Mouse (Mus musculus): ENCODE measurements at regions not wholly inside any gene's neighbourhood (a gene's known extent, or its start where the extent isn't known, plus 50 kb on each side); places are given as distances from the start of the nearest gene placed in this dataset.

DNA sequence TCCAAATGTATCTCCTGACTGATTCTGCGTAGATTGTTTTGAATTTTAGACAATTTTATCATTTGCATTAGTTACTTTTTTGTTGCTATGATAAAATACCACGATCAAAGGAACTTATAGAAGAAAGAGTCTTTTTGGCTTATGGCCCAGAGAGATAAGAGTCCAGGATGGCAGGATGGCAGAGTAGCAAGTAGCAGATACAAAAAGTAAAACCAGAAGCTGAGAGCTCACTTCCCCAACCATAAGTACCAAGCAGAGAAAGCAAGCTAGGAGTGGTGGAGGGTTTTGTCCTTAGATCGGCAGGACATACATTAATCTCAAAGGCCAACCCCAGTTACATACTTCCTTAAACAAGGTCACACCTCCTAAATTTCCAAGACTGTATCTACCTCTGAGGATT, 457.7 kb upstream of the Cwc22 start:
- WGBS, result 93% methylated on average over 3 of the region's 3 CpGs
- no peak overlapping the region for H3K4me3 ChIP-seq (replicated peaks; ENCODE audit: insufficient read depth, low read depth, low read length)
- H3K27me3 ChIP-seq (ENCODE audit: control insufficient read depth, insufficient read depth, low read length), result no peaks in the 10 kb centered on the region
- DNase-seq, result no peak
- H3K27ac ChIP-seq (ENCODE audit: insufficient read depth, low read length), result no peak overlapping the region
- H3K4me1 ChIP-seq (ENCODE audit: control insufficient read depth, insufficient read depth, low read length), result no peaks in the 10 kb centered on the region
- TF ChIP-seq CTCF (IDR thresholded peaks at IDR 0.05; ENCODE audit: borderline replicate concordance, insufficient read depth, low read depth, low read length) (no peak), POLR2A (IDR thresholded peaks at IDR 0.05; ENCODE audit: borderline replicate concordance, insufficient read depth, low read length) (no peak)

DNA sequence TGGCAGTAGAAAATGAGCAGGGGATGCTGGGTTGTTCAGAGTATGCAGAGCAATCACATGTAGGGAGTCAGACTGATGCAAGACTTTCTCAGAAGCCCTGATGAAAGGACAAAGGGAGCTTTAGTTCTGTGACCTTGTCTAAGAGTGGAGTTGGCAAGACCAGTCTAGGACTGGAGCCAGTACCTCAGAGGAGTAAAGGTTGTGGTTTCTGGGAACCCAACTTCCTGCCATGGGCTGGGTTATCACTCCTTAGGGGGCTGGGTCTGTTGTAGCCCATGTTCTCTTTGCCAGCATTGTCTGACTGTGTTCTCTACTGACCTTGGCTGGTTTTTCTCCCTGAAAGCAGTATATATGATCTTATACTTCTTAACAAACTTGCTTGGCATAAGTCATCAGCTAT, 453.1 kb upstream of the Cwc22 start:
- DNase-seq, result no peak

DNA sequence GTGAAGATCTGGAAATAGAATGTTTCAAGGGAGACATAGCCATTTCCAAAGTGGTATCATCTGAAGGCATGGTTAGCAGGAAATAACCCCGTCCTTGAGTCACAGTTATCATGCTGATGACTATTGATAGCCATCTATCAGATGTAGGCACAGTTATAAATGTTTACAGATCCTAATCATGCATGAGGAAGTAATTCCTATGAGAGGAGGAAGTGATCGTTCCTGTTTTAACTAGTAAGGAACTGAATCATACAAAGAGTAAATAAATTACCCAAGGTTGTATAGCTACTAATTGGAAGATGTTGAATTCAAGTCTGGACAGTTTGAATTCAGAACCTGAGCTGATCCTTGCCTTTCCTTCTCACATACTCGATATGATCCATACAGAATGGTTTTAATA, 450.7 kb upstream of the Cwc22 start:
- no peak for DNase-seq
- H3K4me1 ChIP-seq (ENCODE audit: control insufficient read depth, insufficient read depth, low read length), result no peaks in the 10 kb centered on the region
- TF ChIP-seq POLR2A (IDR thresholded peaks at IDR 0.05; ENCODE audit: borderline replicate concordance, insufficient read depth, low read length) (no peak), CTCF (IDR thresholded peaks at IDR 0.05; ENCODE audit: borderline replicate concordance, insufficient read depth, low read depth, low read length) (no peak)
- H3K27ac ChIP-seq (ENCODE audit: insufficient read depth, low read length), result no peak overlapping the region
- H3K27me3 ChIP-seq (ENCODE audit: control insufficient read depth, insufficient read depth, low read length), result no peaks in the 10 kb centered on the region
- 83% methylated on average over 3 of the region's 3 CpGs for WGBS
- no peak overlapping the region for H3K4me3 ChIP-seq (replicated peaks; ENCODE audit: insufficient read depth, low read depth, low read length)

More for the DNA sequence above, 453.1 kb upstream of the Cwc22 start:
- Histone ChIP-seq H3K4me3 (replicated peaks; ENCODE audit: insufficient read depth, low read depth, low read length) (no peak overlapping the region), H3K27me3 (ENCODE audit: control insufficient read depth, insufficient read depth, low read length) (no peaks in the 10 kb centered on the region), H3K4me1 (ENCODE audit: control insufficient read depth, insufficient read depth, low read length) (no peaks in the 10 kb centered on the region), H3K27ac (ENCODE audit: insufficient read depth, low read length) (no peak overlapping the region)
- TF ChIP-seq CTCF (IDR thresholded peaks at IDR 0.05; ENCODE audit: borderline replicate concordance, insufficient read depth, low read depth, low read length) (no peak), POLR2A (IDR thresholded peaks at IDR 0.05; ENCODE audit: borderline replicate concordance, insufficient read depth, low read length) (no peak)

DNA sequence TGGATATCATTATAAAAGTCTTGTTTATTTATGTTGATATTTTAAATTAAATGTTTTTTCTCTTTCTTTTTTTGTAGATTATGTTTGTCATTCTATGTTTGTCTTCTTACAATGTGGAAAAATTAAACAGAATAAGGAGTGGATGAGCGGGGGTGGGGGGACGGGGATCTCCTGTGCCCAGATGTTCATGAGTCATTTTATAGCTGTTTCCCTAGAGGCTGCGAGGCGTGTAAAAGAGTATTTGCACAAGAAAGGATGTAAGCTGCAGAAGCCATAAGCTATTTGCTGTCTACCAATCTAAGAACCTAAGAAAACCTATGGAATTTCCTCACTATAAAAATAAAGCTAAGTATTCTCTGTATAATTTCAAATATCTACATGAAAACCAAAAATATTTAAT, 446.9 kb upstream of the Cwc22 start:
- no peak for DNase-seq
- no peaks in the 10 kb centered on the region for H3K4me1 ChIP-seq (ENCODE audit: control insufficient read depth, insufficient read depth, low read length)
- H3K27ac ChIP-seq (ENCODE audit: insufficient read depth, low read length), result no peak overlapping the region
- H3K4me3 ChIP-seq (replicated peaks; ENCODE audit: insufficient read depth, low read depth, low read length), result no peak overlapping the region
- H3K27me3 ChIP-seq (ENCODE audit: control insufficient read depth, insufficient read depth, low read length), result no peaks in the 10 kb centered on the region
- TF ChIP-seq CTCF (IDR thresholded peaks at IDR 0.05; ENCODE audit: borderline replicate concordance, insufficient read depth, low read depth, low read length) (no peak), POLR2A (IDR thresholded peaks at IDR 0.05; ENCODE audit: borderline replicate concordance, insufficient read depth, low read length) (no peak)
- WGBS, result 94% methylated on average over 4 of the region's 4 CpGs

DNA sequence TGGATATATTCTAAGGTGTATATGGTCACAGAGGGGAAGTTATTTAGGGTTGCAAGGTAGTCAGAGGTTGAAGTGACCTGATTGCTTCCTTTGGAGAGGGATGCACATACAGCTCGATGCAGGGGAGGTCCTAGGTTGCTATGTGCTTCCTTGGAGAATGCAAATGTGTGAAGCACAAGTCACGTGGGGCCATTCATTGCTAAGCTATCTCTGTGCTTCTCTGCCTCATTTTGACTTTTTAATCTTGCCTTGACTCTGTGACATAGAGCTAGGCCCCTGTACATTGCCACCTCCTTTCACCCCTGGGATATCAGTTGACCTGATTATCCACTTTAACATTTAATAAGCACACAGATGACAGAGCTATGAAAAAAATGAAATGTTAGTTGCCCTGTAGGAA, 446.2 kb upstream of the Cwc22 start:
- no peak overlapping the region for H3K27ac ChIP-seq (ENCODE audit: insufficient read depth, low read length)
- no peaks in the 10 kb centered on the region for H3K27me3 ChIP-seq (ENCODE audit: control insufficient read depth, insufficient read depth, low read length)
- DNase-seq, result no peak
- no peak overlapping the region for H3K4me3 ChIP-seq (replicated peaks; ENCODE audit: insufficient read depth, low read depth, low read length)
- 60% methylated on average over 2 of the region's 2 CpGs for WGBS
- no peaks in the 10 kb centered on the region for H3K4me1 ChIP-seq (ENCODE audit: control insufficient read depth, insufficient read depth, low read length)
- no peak for TF ChIP-seq CTCF (IDR thresholded peaks at IDR 0.05; ENCODE audit: borderline replicate concordance, insufficient read depth, low read depth, low read length)
- no peak for TF ChIP-seq POLR2A (IDR thresholded peaks at IDR 0.05; ENCODE audit: borderline replicate concordance, insufficient read depth, low read length)

DNA sequence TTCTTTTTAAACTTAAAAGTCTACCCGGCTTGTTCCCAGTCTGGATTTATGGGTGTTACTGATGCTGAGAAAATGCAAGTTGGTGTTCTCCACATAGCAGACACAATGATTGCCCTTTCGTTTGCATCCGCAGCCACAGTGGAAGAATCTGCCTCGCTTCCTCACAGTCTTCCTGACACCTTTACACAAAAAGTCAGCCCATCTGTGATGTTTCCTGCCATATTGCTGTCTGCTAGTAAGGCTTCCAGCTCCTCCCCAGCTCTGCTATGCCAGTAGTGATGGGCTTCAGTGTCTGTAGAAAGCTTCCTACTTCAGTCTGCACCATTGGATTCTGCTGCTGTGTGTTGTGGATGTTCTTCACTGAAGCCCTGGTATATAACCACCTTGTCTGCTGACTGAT, 441.8 kb upstream of the Cwc22 start:
- TF ChIP-seq POLR2A (IDR thresholded peaks at IDR 0.05; ENCODE audit: borderline replicate concordance, insufficient read depth, low read length) (no peak), CTCF (IDR thresholded peaks at IDR 0.05; ENCODE audit: borderline replicate concordance, insufficient read depth, low read depth, low read length) (no peak)
- H3K27me3 ChIP-seq (ENCODE audit: control insufficient read depth, insufficient read depth, low read length), result no peaks in the 10 kb centered on the region
- DNase-seq, result peak in 1 of 2 experiments; percentile 15
- 71% methylated on average over 4 of the region's 4 CpGs for WGBS
- no peak overlapping the region for H3K4me3 ChIP-seq (replicated peaks; ENCODE audit: insufficient read depth, low read depth, low read length)
- H3K27ac ChIP-seq (ENCODE audit: insufficient read depth, low read length), result no peak overlapping the region
- no peaks in the 10 kb centered on the region for H3K4me1 ChIP-seq (ENCODE audit: control insufficient read depth, insufficient read depth, low read length)

DNA sequence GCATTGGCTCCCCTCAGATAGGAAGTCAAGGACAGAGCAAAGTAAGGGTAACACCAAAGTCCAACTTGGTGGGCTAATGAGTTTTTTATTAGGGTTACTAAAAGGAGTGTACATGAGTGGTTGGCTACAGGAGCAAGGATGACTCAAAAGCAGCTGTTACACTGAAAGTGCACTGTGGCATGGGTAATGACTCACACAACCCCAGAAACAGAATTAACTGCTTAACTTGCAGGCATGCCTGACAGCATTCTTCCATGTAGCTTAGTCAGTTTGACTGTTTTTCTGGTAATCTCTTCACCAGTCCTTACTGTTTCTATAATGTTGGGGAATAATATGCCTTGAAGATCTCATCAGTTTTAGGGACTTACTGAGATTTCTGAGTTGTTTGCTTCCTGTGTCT, 435.1 kb upstream of the Cwc22 start:
- Histone ChIP-seq H3K4me3 (replicated peaks; ENCODE audit: insufficient read depth, low read depth, low read length) (no peak overlapping the region), H3K4me1 (ENCODE audit: control insufficient read depth, insufficient read depth, low read length) (no peaks in the 10 kb centered on the region), H3K27ac (ENCODE audit: insufficient read depth, low read length) (no peak overlapping the region), H3K27me3 (ENCODE audit: control insufficient read depth, insufficient read depth, low read length) (no peaks in the 10 kb centered on the region)
- TF ChIP-seq POLR2A (IDR thresholded peaks at IDR 0.05; ENCODE audit: borderline replicate concordance, insufficient read depth, low read length) (no peak), CTCF (IDR thresholded peaks at IDR 0.05; ENCODE audit: borderline replicate concordance, insufficient read depth, low read depth, low read length) (no peak)
- no peak for DNase-seq

DNA sequence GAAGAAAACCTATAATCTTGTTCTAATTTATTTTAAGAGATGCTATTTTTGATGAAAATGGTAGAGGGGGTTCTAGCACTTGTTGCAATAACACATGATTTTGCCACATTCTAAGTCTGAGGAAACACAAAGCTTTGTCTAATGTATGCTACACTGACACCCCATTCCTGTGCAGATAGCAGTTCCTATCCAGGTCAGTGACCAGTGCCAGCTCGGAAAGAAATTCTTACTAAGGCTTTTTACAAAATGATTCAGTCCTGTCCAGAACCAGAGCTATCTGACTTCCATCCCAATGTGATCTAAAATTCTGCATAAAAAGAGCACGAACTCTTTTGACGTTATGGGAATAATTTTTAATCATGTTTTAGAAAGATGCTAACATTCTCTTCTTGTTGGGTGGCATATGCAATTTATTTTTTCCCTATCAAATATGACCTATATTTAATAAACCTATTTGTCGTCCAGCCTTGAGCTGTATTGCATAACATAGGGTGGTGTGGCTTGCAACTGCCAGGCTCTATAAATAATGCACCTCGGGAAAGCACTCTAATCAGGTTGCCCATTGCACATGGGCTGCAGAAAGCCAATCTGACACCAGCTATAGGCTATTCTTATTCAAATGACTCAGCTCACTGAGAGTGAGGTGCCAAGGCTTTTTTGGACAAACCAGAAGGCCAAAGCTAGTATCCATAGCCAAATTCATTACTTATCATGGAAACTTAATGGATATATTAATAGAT, 385.7 kb upstream of the Cwc22 start:
- Histone ChIP-seq H3K4me1 (ENCODE audit: control insufficient read depth, insufficient read depth, low read length) (peaks cover 6% of the 10 kb centered on the region; the same call in 1 of the 2 replicates), H3K27ac (ENCODE audit: insufficient read depth, low read length) (peak overlapping the region; percentile 24; the same call in 1 of the 2 replicates), H3K4me3 (replicated peaks; ENCODE audit: insufficient read depth, low read depth, low read length) (no peak overlapping the region), H3K27me3 (ENCODE audit: control insufficient read depth, insufficient read depth, low read length) (no peaks in the 10 kb centered on the region)
- WGBS, result 10% methylated on average over 5 of the region's 5 CpGs
- TF ChIP-seq POLR2A (IDR thresholded peaks at IDR 0.05; ENCODE audit: borderline replicate concordance, insufficient read depth, low read length) (no peak), CTCF (IDR thresholded peaks at IDR 0.05; ENCODE audit: borderline replicate concordance, insufficient read depth, low read depth, low read length) (no peak)
- DNase-seq, result peak; percentile 71 to 96
